Mouse (Mus musculus) midbrain, embryonic 12.5 days (tissue): ENCODE measurements around the gene Meis2. TPM values are rescaled to one million over a fixed set of nuclear protein-coding genes. Genes with fewer than 3 reads are reported as not detected.

Source experiments
- ATAC-seq: fragments of 200-750 bp; cut with Nextera tagmentation; 2 replicates; pipeline ENCODE4 v1.8.0; 2017; ENCODE audit warnings: low read depth, moderate TSS enrichment, moderate library complexity; ENCODE audit not compliant: low FRiP score
- H3K27ac ChIP-seq: fragments of 300-500 bp; sonication (generic); replicated peaks from 2 replicates; pipeline ENCODE4 v1.5.1; 2016; ENCODE audit warnings: mild to moderate bottlenecking
- H3K27me3 ChIP-seq: fragments of 300-500 bp; sonication (generic); 2 replicates; pipeline ENCODE4 v1.6.1; 2016; ENCODE audit warnings: mild to moderate bottlenecking
- H3K36me3 ChIP-seq: fragments of 300-500 bp; sonication (generic); 2 replicates; pipeline ENCODE4 v1.6.1; 2016
- H3K4me1 ChIP-seq: fragments of 300-500 bp; sonication (generic); 2 replicates; pipeline ENCODE4 v1.6.1; 2016
- H3K4me2 ChIP-seq: fragments of 300-500 bp; sonication (generic); replicated peaks from 2 replicates; pipeline ENCODE4 v1.6.1; 2016; ENCODE audit warnings: mild to moderate bottlenecking, moderate library complexity
- H3K4me3 ChIP-seq: fragments of 300-500 bp; sonication (generic); 2 replicates; pipeline ENCODE4 v1.5.1; 2016; ENCODE audit warnings: mild to moderate bottlenecking
- H3K9ac ChIP-seq: fragments of 300-500 bp; sonication (generic); replicated peaks from 2 replicates; pipeline ENCODE4 v1.6.1; 2016; ENCODE audit warnings: mild to moderate bottlenecking, moderate library complexity
- H3K9me3 ChIP-seq: fragments of 300-500 bp; sonication (generic); 2 replicates; pipeline ENCODE4 v1.6.1; 2016; ENCODE audit warnings: mild to moderate bottlenecking
- WGBS: fragments of 180-500 bp; shearing (Covaris S2); methylation state at CpG from one replicate; pipeline ENCODE4 v1.1.7; 2016; 5-methylcytosine and 5-hydroxymethylcytosine counted together
- polyA plus RNA-seq: library from polyadenylated mRNA; unstranded; fragments of >200 nt; fragmentation: Nextera tagmentation; extraction: Ambion mirVana; gene quantifications from 2 replicates; pipeline ENCODE4 v1.2.1, GENCODE M21; 2016

Meis2 gene
- polyA plus RNA-seq, 1 experiment from 2014 or later = 92.1 TPM

GRCm38 (mm10) chr2:116074061-116074460 is 8.4 kb upstream of the Meis2 start:
- no peak for ATAC-seq
- Histone ChIP-seq H3K9me3 (no peaks in the 10 kb centered on the region), H3K27ac (no peak overlapping the region), H3K4me1 (peaks cover 31% of the 10 kb centered on the region), H3K9ac (peak overlapping the region; percentile 21), H3K4me3 (peak overlapping the region; percentile 39), H3K36me3 (no peaks in the 10 kb centered on the region), H3K27me3 (peaks cover 50% of the 10 kb centered on the region), H3K4me2 (peak overlapping the region; percentile 81)
- WGBS = 3% methylated on average over 3 of the region's 3 CpGs

- Histone ChIP-seq H3K9ac (peak overlapping the region; percentile 37; the same call in 1 of the 2 replicates), H3K4me2 (peak overlapping the region; percentile 81), H3K36me3 (no peaks in the 10 kb centered on the region), H3K27ac (no peak overlapping the region), H3K4me1 (peaks cover 31% of the 10 kb centered on the region), H3K27me3 (peaks cover 53% of the 10 kb centered on the region), H3K9me3 (no peaks in the 10 kb centered on the region), H3K4me3 (peak overlapping the region; percentile 15; the same call in 1 of the 2 replicates)
- whole genome bisulfite sequencing = 7% methylated on average over 9 of the region's 9 CpGs
- ATAC-seq = no peak
These were observed 7.8 kb upstream of the Meis2 start for GRCm38 (mm10) chr2:116073311-116073904.

- Histone ChIP-seq H3K27me3 (peaks cover 51% of the 10 kb centered on the region), H3K4me3 (peak overlapping the region; percentile 63), H3K27ac (peak overlapping the region; percentile 63), H3K9ac (peak overlapping the region; percentile 95), H3K36me3 (no peaks in the 10 kb centered on the region), H3K4me1 (peaks cover 33% of the 10 kb centered on the region), H3K9me3 (no peaks in the 10 kb centered on the region), H3K4me2 (peak overlapping the region; percentile 81)
- no peak for ATAC-seq
- WGBS = 2% methylated on average over 5 of the region's 5 CpGs
These were observed 7.1 kb upstream of the Meis2 start for GRCm38 (mm10) chr2:116072706-116073105.

GRCm38 (mm10) chr2:116072321-116072640 is 6.6 kb upstream of the Meis2 start:
- peaks cover 35% of the 10 kb centered on the region for H3K4me1 ChIP-seq
- no peaks in the 10 kb centered on the region for H3K9me3 ChIP-seq
- 0% methylated on average over 13 of the region's 13 CpGs for WGBS
- H3K4me2 ChIP-seq = peak overlapping the region; percentile 81
- H3K9ac ChIP-seq = peak overlapping the region; percentile 95
- no peaks in the 10 kb centered on the region for H3K36me3 ChIP-seq
- peak overlapping the region; percentile 63 for H3K27ac ChIP-seq
- no peak for ATAC-seq
- H3K4me3 ChIP-seq = peak overlapping the region; percentile 63
- H3K27me3 ChIP-seq = peaks cover 47% of the 10 kb centered on the region

GRCm38 (mm10) chr2:116071571-116072320 is 6.1 kb upstream of the Meis2 start:
- peak overlapping the region; percentile 63 for H3K27ac ChIP-seq
- WGBS = under 1% methylated on average over 25 of the region's 25 CpGs
- peaks cover 35% of the 10 kb centered on the region for H3K4me1 ChIP-seq
- H3K36me3 ChIP-seq = no peaks in the 10 kb centered on the region
- peaks cover 42% of the 10 kb centered on the region for H3K27me3 ChIP-seq
- no peak for ATAC-seq
- peak overlapping the region; percentile 63 for H3K4me3 ChIP-seq
- peak overlapping the region; percentile 95 for H3K9ac ChIP-seq
- H3K9me3 ChIP-seq = no peaks in the 10 kb centered on the region
- H3K4me2 ChIP-seq = peak overlapping the region; percentile 81

- WGBS = 7% methylated on average over 10 of the region's 10 CpGs
- Histone ChIP-seq H3K4me2 (peak overlapping the region; percentile 81), H3K27me3 (peaks cover 40% of the 10 kb centered on the region), H3K4me3 (peak overlapping the region; percentile 63), H3K36me3 (no peaks in the 10 kb centered on the region), H3K9ac (peak overlapping the region; percentile 95), H3K27ac (peak overlapping the region; percentile 63), H3K4me1 (peaks cover 38% of the 10 kb centered on the region), H3K9me3 (no peaks in the 10 kb centered on the region)
- no peak for ATAC-seq
These were observed 5.2 kb upstream of the Meis2 start for GRCm38 (mm10) chr2:116070614-116071425.

- ATAC-seq = no peak
- WGBS = 3% methylated on average over 8 of the region's 8 CpGs
- Histone ChIP-seq H3K36me3 (no peaks in the 10 kb centered on the region), H3K4me3 (peak overlapping the region; percentile 63), H3K9me3 (no peaks in the 10 kb centered on the region), H3K4me1 (peaks cover 27% of the 10 kb centered on the region), H3K4me2 (peak overlapping the region; percentile 81), H3K27me3 (peaks cover 37% of the 10 kb centered on the region), H3K9ac (peak overlapping the region; percentile 95), H3K27ac (peak overlapping the region; percentile 93)
These were observed 4.0 kb upstream of the Meis2 start for GRCm38 (mm10) chr2:116069451-116070225.

- no peak for ATAC-seq
- Histone ChIP-seq H3K4me2 (peak overlapping the region; percentile 81), H3K4me1 (peaks cover 20% of the 10 kb centered on the region), H3K4me3 (peak overlapping the region; percentile 63), H3K36me3 (no peaks in the 10 kb centered on the region), H3K9me3 (no peaks in the 10 kb centered on the region), H3K27me3 (peaks cover 32% of the 10 kb centered on the region), H3K27ac (peak overlapping the region; percentile 93), H3K9ac (peak overlapping the region; percentile 95)
- WGBS = 10% methylated on average over 7 of the region's 7 CpGs
These were observed 3.3 kb upstream of the Meis2 start for GRCm38 (mm10) chr2:116068901-116069300.

- WGBS = 1% methylated on average over 11 of the region's 11 CpGs
- Histone ChIP-seq H3K4me2 (peak overlapping the region; percentile 81), H3K4me3 (peak overlapping the region; percentile 63), H3K4me1 (peaks cover 20% of the 10 kb centered on the region), H3K27me3 (peaks cover 30% of the 10 kb centered on the region), H3K27ac (peak overlapping the region; percentile 93), H3K9me3 (no peaks in the 10 kb centered on the region), H3K36me3 (no peaks in the 10 kb centered on the region), H3K9ac (peak overlapping the region; percentile 95)
- no peak for ATAC-seq
These were observed 2.8 kb upstream of the Meis2 start for GRCm38 (mm10) chr2:116068461-116068860.

- Histone ChIP-seq H3K9me3 (no peaks in the 10 kb centered on the region), H3K27me3 (peaks cover 30% of the 10 kb centered on the region), H3K27ac (peak overlapping the region; percentile 93), H3K4me3 (peak overlapping the region; percentile 63), H3K4me1 (peaks cover 25% of the 10 kb centered on the region), H3K9ac (peak overlapping the region; percentile 95), H3K36me3 (no peaks in the 10 kb centered on the region), H3K4me2 (peak overlapping the region; percentile 81)
- ATAC-seq = no peak
- WGBS = under 1% methylated on average over 15 of the region's 15 CpGs
These were observed 2.1 kb upstream of the Meis2 start for GRCm38 (mm10) chr2:116067711-116068110.

GRCm38 (mm10) chr2:116067065-116067497 is 1.4 kb upstream of the Meis2 start:
- Histone ChIP-seq H3K36me3 (no peaks in the 10 kb centered on the region), H3K9ac (peak overlapping the region; percentile 95)
- under 1% methylated on average over 27 of the region's 27 CpGs for WGBS

More at GRCm38 (mm10) chr2:116067065-116067497, 1.4 kb upstream of the Meis2 start:
- Histone ChIP-seq H3K9me3 (no peaks in the 10 kb centered on the region), H3K4me2 (peak overlapping the region; percentile 81), H3K27ac (peak overlapping the region; percentile 93), H3K4me3 (peak overlapping the region; percentile 63), H3K27me3 (peaks cover 23% of the 10 kb centered on the region), H3K4me1 (peaks cover 23% of the 10 kb centered on the region)
- peak; percentile 73 for ATAC-seq
